Mouse (Mus musculus) G1E (cell line): Measurements from ENCODE around the gene Apln. TPM values are rescaled to one million over a fixed set of nuclear protein-coding genes. Genes with fewer than 3 reads are reported as not detected.

Source experiments
- ATAC-seq: 2 replicates; pipeline ENCODE4 v1.8.0; 2016; ENCODE audit warnings: mild to moderate bottlenecking; ENCODE audit not compliant: insufficient number of reproducible peaks, poor library complexity, low FRiP score, severe bottlenecking; ENCODE audit errors: extremely low read depth
- DNase-seq: peaks from one replicate; pipeline ENCODE4 v3.0.0; 2012; ENCODE audit warnings: low spot score
- H3K27me3 ChIP-seq: 2 replicates; pipeline ENCODE4 v1.6.1; 2012; ENCODE audit warnings: mild to moderate bottlenecking, low read length, inconsistent platforms; ENCODE audit not compliant: insufficient read depth
- H3K36me3 ChIP-seq: replicated peaks from 2 replicates; pipeline ENCODE3; 2012; ENCODE audit warnings: mild to moderate bottlenecking, inconsistent platforms
- H3K4me1 ChIP-seq: 2 replicates; pipeline ENCODE4 v1.6.1; 2012; ENCODE audit warnings: low read depth, low read length, inconsistent platforms, mixed read lengths; ENCODE audit not compliant: insufficient read depth
- H3K4me3 ChIP-seq: 2 replicates; pipeline ENCODE4 v1.5.1; 2012; ENCODE audit warnings: low read depth, mild to moderate bottlenecking, inconsistent platforms, low read length, moderate library complexity, mixed read lengths
- H3K9me3 ChIP-seq: replicated peaks from 2 replicates; pipeline ENCODE4 v1.6.1; 2012; ENCODE audit warnings: inconsistent platforms
- CTCF ChIP-seq: IDR thresholded peaks from 2 replicates; pipeline ENCODE4 v1.5.1; 2012; ENCODE audit warnings: low read depth, low read length, inconsistent platforms, mixed read lengths
- GATA1 ChIP-seq: IDR thresholded peaks from 2 replicates; pipeline ENCODE4 v1.6.1; 2012; ENCODE audit warnings: borderline replicate concordance, low read length, inconsistent platforms, mixed read lengths
- GATA2 ChIP-seq: IDR thresholded peaks from 2 replicates; pipeline ENCODE4 v1.6.1; 2012; ENCODE audit warnings: low read depth, low read length, inconsistent platforms, borderline replicate concordance
- POLR2AphosphoS5 ChIP-seq: IDR thresholded peaks from 2 replicates; pipeline ENCODE4 v1.6.1; 2012; ENCODE audit warnings: low read depth, low read length, inconsistent platforms; ENCODE audit not compliant: insufficient replicate concordance
- TAL1 ChIP-seq: conservative IDR thresholded peaks from 2 replicates; pipeline ENCODE4 v1.6.1; 2012; ENCODE audit warnings: low read depth, low read length, inconsistent platforms, mixed read lengths
- polyA plus RNA-seq: library from polyadenylated mRNA; stranded (reverse); fragments of >175 nt; gene quantifications from 2 replicates; pipeline ENCODE4 v1.2.3, GENCODE M21; 2012
- total RNA-seq, 2 experiments: library from RNA; stranded (forward) in 1 of 2; stranded (reverse) in 1 of 2; fragments of 200-1000 nt in 1 of 2; fragments of >200 nt in 1 of 2; fragmentation: Nextera tagmentation in 1 of 2; gene quantifications; 2 replicates each; pipeline ENCODE4 v1.2.3; 2014 to 2017

The Apln gene
- total RNA-seq (2014; fragmentation: Nextera tagmentation) (not detected in 2 replicates), total RNA-seq (2017) (0.05 and 0.06 TPM in 2 replicates), polyA plus RNA-seq (0.04 and 0.08 TPM in 2 replicates)

- TF ChIP-seq CTCF (no peak), GATA2 (no peak), POLR2AphosphoS5 (no peak)
- Histone ChIP-seq H3K4me1 (no peaks in the 10 kb centered on the region), H3K9me3 (no peaks in the 10 kb centered on the region), H3K4me3 (no peak within 1 kb of the TSS), H3K36me3 (no peaks in the 10 kb centered on the region), H3K27me3 (peaks cover 2% of the 10 kb centered on the region; the same call in 1 of the 2 replicates)
- no peak for DNase-seq
- no peak for ATAC-seq
Observed at GRCm38 (mm10) chrX:48034144-48035113, at the start of gene Apln. Apln (minus strand) TSS chrX:48034853.

- ATAC-seq, result no peak
- Histone ChIP-seq H3K4me3 (no peak overlapping the region), H3K4me1 (no peaks in the 10 kb centered on the region)
Observed at GRCm38 (mm10) chrX:48082364-48082763, 47.7 kb upstream of the Apln start.

GRCm38 (mm10) chrX:48076806-48077425 lies 42.3 kb upstream of the Apln start:
- DNase-seq (no peak), ATAC-seq (no peak)
- TF ChIP-seq POLR2AphosphoS5 (no peak), GATA2 (no peak), CTCF (no peak), GATA1 (no peak), TAL1 (no peak)
- Histone ChIP-seq H3K27me3 (no peaks in the 10 kb centered on the region; the same call in 1 of the 2 replicates), H3K4me3 (no peak overlapping the region), H3K36me3 (no peaks in the 10 kb centered on the region), H3K4me1 (no peaks in the 10 kb centered on the region), H3K9me3 (no peaks in the 10 kb centered on the region)

More at GRCm38 (mm10) chrX:48082364-48082763, 47.7 kb upstream of the Apln start:
- H3K27me3 ChIP-seq, result no peaks in the 10 kb centered on the region; the same call in 1 of the 2 replicates
- H3K36me3 ChIP-seq, result no peaks in the 10 kb centered on the region
- no peaks in the 10 kb centered on the region for H3K9me3 ChIP-seq
- no peak for TF ChIP-seq GATA1
- TF ChIP-seq GATA2, result no peak
- TF ChIP-seq TAL1, result no peak
- TF ChIP-seq POLR2AphosphoS5, result no peak
- no peak for TF ChIP-seq CTCF
- DNase-seq, result no peak

- Histone ChIP-seq H3K36me3 (no peaks in the 10 kb centered on the region), H3K4me3 (no peak overlapping the region), H3K9me3 (no peaks in the 10 kb centered on the region), H3K27me3 (no peaks in the 10 kb centered on the region), H3K4me1 (no peaks in the 10 kb centered on the region)
- no peak for DNase-seq
- no peak for TF ChIP-seq CTCF
- no peak for ATAC-seq
Observed at GRCm38 (mm10) chrX:48074691-48075090, 40.0 kb upstream of the Apln start.

GRCm38 (mm10) chrX:48072401-48072800 lies 37.7 kb upstream of the Apln start:
- Histone ChIP-seq H3K36me3 (no peaks in the 10 kb centered on the region), H3K9me3 (no peaks in the 10 kb centered on the region), H3K4me3 (no peak overlapping the region), H3K4me1 (no peaks in the 10 kb centered on the region), H3K27me3 (no peaks in the 10 kb centered on the region)
- ATAC-seq, result no peak
- DNase-seq, result no peak
- TF ChIP-seq GATA2, result no peak
- TF ChIP-seq GATA1, result no peak
- TF ChIP-seq TAL1, result no peak
- no peak for TF ChIP-seq POLR2AphosphoS5
- TF ChIP-seq CTCF, result no peak

GRCm38 (mm10) chrX:48071961-48072360 lies 37.3 kb upstream of the Apln start:
- no peak for ATAC-seq
- no peak for DNase-seq

More at GRCm38 (mm10) chrX:48071961-48072360, 37.3 kb upstream of the Apln start:
- Histone ChIP-seq H3K27me3 (no peaks in the 10 kb centered on the region), H3K4me3 (no peak overlapping the region), H3K36me3 (no peaks in the 10 kb centered on the region), H3K9me3 (no peaks in the 10 kb centered on the region), H3K4me1 (no peaks in the 10 kb centered on the region)
- TF ChIP-seq POLR2AphosphoS5, result no peak
- TF ChIP-seq CTCF, result no peak
- TF ChIP-seq TAL1, result no peak
- TF ChIP-seq GATA1, result no peak
- no peak for TF ChIP-seq GATA2
